Mouse (Mus musculus) bone marrow, adult 2 months (tissue): ENCODE results near the gene Atp2b2.

Experiments used
- CTCF ChIP-seq: fragments of 200-500 bp; IDR thresholded peaks from 2 replicates; pipeline ENCODE4 v1.5.1; 2011; ENCODE audit warnings: low read length, control low read depth; ENCODE audit not compliant: control insufficient read depth, insufficient read depth
- POLR2A ChIP-seq: fragments of 200-500 bp; IDR thresholded peaks from 2 replicates; pipeline ENCODE4 v1.6.1; 2011; ENCODE audit warnings: low read depth, mild to moderate bottlenecking, control low read depth, low read length, borderline replicate concordance; ENCODE audit not compliant: control insufficient read depth

DNA sequence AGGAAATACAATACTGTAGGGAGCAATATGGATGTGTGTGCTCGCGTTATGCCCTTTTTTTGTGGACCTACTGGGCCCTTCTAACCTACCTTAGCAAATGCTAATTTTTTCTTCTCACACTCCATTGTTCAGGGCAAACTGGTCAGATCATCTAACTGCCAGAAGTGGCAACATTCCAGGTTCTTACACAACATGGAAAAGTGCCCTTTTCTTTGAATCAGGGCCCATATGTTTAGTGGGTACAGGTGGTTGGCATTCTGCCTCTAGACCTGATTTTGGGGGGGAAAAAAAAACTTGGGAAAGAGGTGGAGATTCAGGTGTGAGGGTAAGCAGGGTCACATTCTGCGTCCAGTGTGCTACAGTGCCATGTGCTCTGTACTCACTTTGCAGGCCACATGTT lies 324.9 kb downstream of the Atp2b2 start:
- TF ChIP-seq CTCF: no peak
- no peak for TF ChIP-seq POLR2A
